Mouse (Mus musculus) liver, embryonic 14.5 days (tissue): Measurements from ENCODE around the gene Acsm4. TPM values are rescaled to one million over a fixed set of nuclear protein-coding genes. Genes with fewer than 3 reads are reported as not detected.
"Not testable (repeated sequence)": the region's sequence is repeated elsewhere in the genome, so short reads cannot be mapped to it uniquely, and the experiment has no call there.

Experiments used
- ATAC-seq: fragments of 200-750 bp; cut with Nextera tagmentation; 2 replicates; pipeline ENCODE4 v1.8.0; 2017; ENCODE audit warnings: moderate number of reproducible peaks, mild to moderate bottlenecking, moderate library complexity; ENCODE audit not compliant: insufficient read depth
- DNase-seq, 3 experiments: peaks; one replicate each; pipeline ENCODE4 v3.0.0-alpha.2; 2012 to 2013; ENCODE audit warnings: low read depth in 3 of 3, low spot score in 3 of 3
- H3K27ac ChIP-seq: fragments of 300-500 bp; sonication (generic); 2 replicates; pipeline ENCODE4 v1.5.1; 2014; ENCODE audit warnings: moderate library complexity, mild to moderate bottlenecking, control low read depth, inconsistent platforms
- H3K27me3 ChIP-seq: fragments of 300-500 bp; sonication (generic); 2 replicates; pipeline ENCODE4 v1.6.1; 2014; ENCODE audit warnings: mild to moderate bottlenecking, low read length, moderate library complexity; ENCODE audit not compliant: control insufficient read depth, insufficient read depth
- H3K36me3 ChIP-seq: fragments of 300-500 bp; sonication (generic); replicated peaks from 2 replicates; pipeline ENCODE4 v1.6.1; 2014; ENCODE audit warnings: low read depth; ENCODE audit not compliant: control insufficient read depth, insufficient read depth
- H3K4me1 ChIP-seq, 2 experiments: fragments of 200-500 bp in 1 of 2; fragments of 300-500 bp in 1 of 2; sonication (generic) in 1 of 2; replicated peaks; 2 replicates each; pipeline ENCODE4 v1.6.1; 2012 to 2014; ENCODE audit warnings: antibody characterized with exemption in 1 of 2, inconsistent platforms in 1 of 2, low read length in 1 of 2; ENCODE audit not compliant: control insufficient read depth in 2 of 2, insufficient read depth in 2 of 2
- H3K4me2 ChIP-seq: fragments of 300-500 bp; sonication (generic); 2 replicates; pipeline ENCODE4 v1.6.1; 2014; ENCODE audit warnings: low read depth, mild to moderate bottlenecking, control low read depth, moderate library complexity
- H3K4me3 ChIP-seq, 2 experiments: fragments of 200-500 bp in 1 of 2; fragments of 300-500 bp in 1 of 2; sonication (generic) in 1 of 2; 2 replicates each; pipeline ENCODE4 v1.5.1; 2012 to 2014; ENCODE audit warnings: low read depth in 2 of 2, low read length in 2 of 2, mild to moderate bottlenecking in 2 of 2, control low read depth in 1 of 2, inconsistent platforms in 1 of 2, moderate library complexity in 1 of 2; ENCODE audit not compliant: insufficient read depth in 1 of 2
- H3K9ac ChIP-seq: fragments of 300-500 bp; sonication (generic); replicated peaks from 2 replicates; pipeline ENCODE4 v1.6.1; 2014; ENCODE audit warnings: mild to moderate bottlenecking, control low read depth, moderate library complexity
- H3K9me3 ChIP-seq: fragments of 300-500 bp; sonication (generic); 2 replicates; pipeline ENCODE4 v1.6.1; 2016; ENCODE audit warnings: low read length, mixed read lengths; ENCODE audit not compliant: control insufficient read depth
- CTCF ChIP-seq: IDR thresholded peaks from 2 replicates; pipeline ENCODE4 v1.5.1; 2016; ENCODE audit warnings: antibody characterized with exemption, low read depth, control low read depth
- EP300 ChIP-seq: IDR thresholded peaks from 2 replicates; pipeline ENCODE4 v1.6.1; 2016; ENCODE audit warnings: antibody characterized with exemption, low read depth
- WGBS: fragments of 180-500 bp; shearing (Covaris S2); extraction: QIAGEN DNeasy Blood & Tissue Kit; methylation state at CpG from one replicate; pipeline ENCODE4 v1.1.7; 2014; ENCODE audit not compliant: insufficient replicate concordance; 5-methylcytosine and 5-hydroxymethylcytosine counted together
- polyA plus RNA-seq, 2 experiments: library from polyadenylated mRNA; depleted of rRNA in 1 of 2; stranded (reverse) in 1 of 2; unstranded in 1 of 2; fragments of >200 nt; fragmentation: Nextera tagmentation in 1 of 2; extraction: Ambion mirVana in 1 of 2; gene quantifications; 2 replicates each; pipeline versions ENCODE4 v1.2.1 to v1.2.3; 2012 to 2014

The Acsm4 gene
- polyA plus RNA-seq, 2 experiments, result not detected

DNA sequence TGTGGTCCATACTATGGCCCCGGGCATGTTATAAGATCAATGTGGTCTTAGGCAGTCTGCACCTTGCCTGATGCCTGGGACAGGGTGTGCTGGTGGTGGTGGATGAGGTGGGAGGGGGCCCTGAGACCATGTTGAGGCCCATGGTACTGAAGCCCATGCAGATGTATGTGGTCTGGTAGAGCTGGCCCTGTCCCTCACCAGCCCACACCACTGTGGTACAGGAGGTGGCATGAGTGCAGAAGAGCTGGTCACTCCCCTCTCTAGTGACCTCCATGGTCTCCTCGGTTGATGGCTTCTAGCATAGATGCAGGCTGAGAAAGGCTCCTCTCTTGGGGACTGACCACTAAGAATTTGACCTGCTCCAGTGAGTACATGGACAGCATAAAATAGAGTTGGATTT lies 49.1 kb downstream of the Acsm4 start:
- TF ChIP-seq EP300 (no peak), CTCF (no peak)
- Histone ChIP-seq H3K36me3 (no peaks in the 10 kb centered on the region), H3K4me2 (no peak overlapping the region), H3K9ac (no peak overlapping the region), H3K27me3 (no peaks in the 10 kb centered on the region; the same call in 1 of the 2 replicates), H3K9me3 (no peaks in the 10 kb centered on the region), H3K27ac (no peak overlapping the region), H3K4me3 (no peak overlapping the region), H3K4me1 (no peaks in the 10 kb centered on the region)
- DNase-seq (no peak), ATAC-seq (no peak)
- 65% methylated on average over 2 of the region's 2 CpGs for WGBS

DNA sequence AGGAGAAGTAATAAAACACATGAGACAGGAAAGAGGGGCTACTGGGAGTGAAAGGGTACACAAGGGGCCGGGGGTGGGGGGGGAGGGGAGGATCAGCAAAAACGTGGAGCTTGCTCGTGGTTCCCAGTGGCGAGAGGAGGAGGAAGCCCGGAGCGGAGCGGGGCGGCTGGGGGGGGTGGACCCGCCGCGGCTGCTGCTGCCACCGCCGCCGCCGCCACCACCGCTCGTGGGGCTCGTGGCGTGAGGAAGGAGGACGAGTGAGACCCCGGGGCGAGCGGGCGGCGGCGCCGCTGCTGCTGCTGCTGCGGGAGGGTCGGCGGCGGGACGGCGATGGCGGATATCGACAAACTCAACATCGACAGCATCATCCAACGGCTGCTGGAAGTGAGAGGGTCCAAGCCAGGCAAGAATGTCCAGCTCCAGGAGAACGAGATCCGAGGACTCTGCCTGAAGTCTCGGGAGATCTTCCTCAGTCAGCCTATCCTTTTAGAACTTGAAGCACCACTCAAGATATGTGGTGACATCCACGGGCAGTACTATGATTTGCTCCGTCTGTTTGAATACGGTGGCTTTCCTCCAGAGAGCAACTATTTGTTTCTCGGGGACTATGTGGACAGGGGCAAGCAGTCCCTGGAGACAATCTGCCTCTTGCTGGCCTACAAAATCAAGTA lies 50.1 kb downstream of the Acsm4 start:
- not testable (repeated sequence) for H3K36me3 ChIP-seq, H3K27me3 ChIP-seq, H3K27ac ChIP-seq, ATAC-seq, H3K9me3 ChIP-seq, DNase-seq, H3K9ac ChIP-seq, H3K4me3 ChIP-seq, H3K4me1 ChIP-seq
- 1% methylated on average over 29 of the region's 44 CpGs for WGBS
- peak overlapping the region; percentile 32; the same call in 1 of the 2 replicates for H3K4me2 ChIP-seq

DNA sequence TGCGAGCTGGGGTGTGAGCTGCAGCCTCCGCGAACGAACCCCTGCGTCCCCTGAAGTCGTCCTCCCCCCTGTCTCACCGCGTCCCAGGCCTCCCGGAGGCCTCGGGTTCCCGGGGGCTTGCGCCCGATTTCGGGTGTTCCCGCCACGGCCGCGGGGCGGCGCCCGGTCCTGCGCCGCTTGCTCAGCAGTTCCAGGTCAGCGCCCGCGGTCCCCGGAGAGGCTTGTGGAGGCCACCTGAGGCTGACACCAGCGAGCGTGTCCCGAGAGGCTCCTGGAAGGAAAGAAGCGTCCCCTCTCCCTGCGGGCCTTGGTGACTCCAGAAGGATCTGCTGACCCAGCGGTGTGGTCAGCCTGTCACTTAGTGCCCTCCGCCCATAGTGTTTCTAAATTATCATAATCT lies 54.5 kb downstream of the Acsm4 start:
- H3K36me3 ChIP-seq, result no peaks in the 10 kb centered on the region
- ATAC-seq (peak; percentile 43; the same call in 1 of the 2 replicates), DNase-seq (peak in 1 of 3 experiments; percentile 9)
- H3K27me3 ChIP-seq, result no peaks in the 10 kb centered on the region
- H3K4me1 ChIP-seq, result no peaks in the 10 kb centered on the region
- H3K9me3 ChIP-seq, result no peaks in the 10 kb centered on the region
- H3K4me2 ChIP-seq, result peak overlapping the region; percentile 39
- 5% methylated on average over 33 of the region's 34 CpGs for WGBS
- H3K9ac ChIP-seq, result no peak overlapping the region
- H3K27ac ChIP-seq, result no peak overlapping the region
- TF ChIP-seq EP300, result no peak
- TF ChIP-seq CTCF, result peak; percentile 33
- H3K4me3 ChIP-seq, result 0 out of 4 replicates have a peak overlapping the region, but pooled peaks of 1 of the 2 experiments have one; percentile 14

DNA sequence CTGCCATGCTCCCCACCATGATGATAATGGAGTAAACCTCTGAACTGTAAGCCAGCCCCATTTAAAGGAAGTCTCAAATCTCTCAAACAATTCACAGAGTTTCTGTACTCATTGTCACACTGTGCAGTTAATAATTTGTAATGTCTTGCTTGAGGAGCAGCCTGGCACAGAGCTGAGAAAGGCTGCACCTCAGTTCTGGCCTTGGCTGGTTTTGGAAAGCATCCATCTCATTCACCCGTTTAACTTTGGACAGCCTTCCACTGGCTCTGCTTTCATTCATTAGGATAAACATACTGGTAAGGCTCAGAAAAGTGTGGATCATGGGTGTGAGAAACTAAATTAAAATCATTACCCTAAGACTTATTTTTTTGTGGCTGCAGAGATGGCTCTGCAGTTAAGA lies 56.0 kb downstream of the Acsm4 start:
- WGBS, result 68% methylated on average over 1 of the region's 1 CpGs
- H3K4me2 ChIP-seq, result no peak overlapping the region
- no peak for DNase-seq

DNA sequence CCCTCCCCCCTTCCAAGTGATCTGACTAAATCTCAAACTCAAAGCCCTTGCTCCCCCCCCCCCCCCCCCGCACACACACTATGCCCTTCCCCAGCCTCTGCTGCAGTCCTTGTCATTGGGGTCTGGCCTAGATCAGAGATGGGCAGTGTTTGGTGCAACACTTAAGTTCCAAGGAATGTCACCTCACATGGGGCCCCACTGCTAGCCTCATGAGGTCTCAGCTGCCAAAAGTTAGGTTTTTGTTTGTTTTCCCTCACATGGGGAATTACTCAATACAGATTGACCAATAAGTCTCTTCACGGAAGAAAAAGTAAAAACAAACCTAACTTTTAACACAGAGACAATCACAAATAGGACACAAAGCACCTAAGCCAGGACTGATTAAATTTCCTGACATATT lies 58.9 kb downstream of the Acsm4 start:
- Histone ChIP-seq H3K27me3 (no peaks in the 10 kb centered on the region), H3K4me2 (no peak overlapping the region), H3K36me3 (no peaks in the 10 kb centered on the region), H3K27ac (no peak overlapping the region), H3K4me1 (no peaks in the 10 kb centered on the region), H3K9ac (no peak overlapping the region), H3K9me3 (no peaks in the 10 kb centered on the region), H3K4me3 (no peak overlapping the region)
- TF ChIP-seq EP300 (no peak), CTCF (no peak)
- WGBS, result 55% methylated on average over 1 of the region's 2 CpGs
- ATAC-seq, result no peak
- peak in 1 of 3 experiments; percentile 7 for DNase-seq

More for the DNA sequence above, 56.0 kb downstream of the Acsm4 start:
- H3K4me1 ChIP-seq, result no peaks in the 10 kb centered on the region
- no peak for TF ChIP-seq CTCF
- no peak for TF ChIP-seq EP300
- H3K36me3 ChIP-seq, result no peaks in the 10 kb centered on the region
- no peak for ATAC-seq
- H3K27me3 ChIP-seq, result no peaks in the 10 kb centered on the region
- H3K9me3 ChIP-seq, result no peaks in the 10 kb centered on the region
- no peak overlapping the region for H3K4me3 ChIP-seq
- H3K9ac ChIP-seq, result no peak overlapping the region
- H3K27ac ChIP-seq, result no peak overlapping the region
